Mouse (Mus musculus): ENCODE results near the gene Glp2r. TPM values are rescaled to one million over a fixed set of nuclear protein-coding genes. Genes with fewer than 3 reads are reported as not detected.

Glp2r gene
- polyA plus RNA-seq, 1 experiment = not detected

GRCm38 (mm10) chr11:67712976-67713375 lies 58.0 kb downstream of the Glp2r start:
- H3K4me3 ChIP-seq (ENCODE audit: insufficient read depth, poor library complexity, severe bottlenecking) = no peak overlapping the region
- no peaks in the 10 kb centered on the region for H3K27me3 ChIP-seq (ENCODE audit: control insufficient read depth, insufficient read depth, insufficient read length)
- H3K36me3 ChIP-seq (ENCODE audit: control insufficient read depth, insufficient read depth) = no peaks in the 10 kb centered on the region
- TF ChIP-seq CTCF (IDR thresholded peaks at IDR 0.05; ENCODE audit: control insufficient read depth, insufficient read depth, insufficient read length) (no peak), USF1 (IDR thresholded peaks at IDR 0.05; ENCODE audit: low read depth) (no peak), MAX (IDR thresholded peaks at IDR 0.05) (no peak), CEBPB (IDR thresholded peaks at IDR 0.05; ENCODE audit: low read depth) (no peak), MYOG (IDR thresholded peaks at IDR 0.05; ENCODE audit: control insufficient read depth, extremely low read depth, insufficient read length) (no peak), MYOD1 (IDR thresholded peaks at IDR 0.05; ENCODE audit: control insufficient read depth, insufficient read length, low read depth) (no peak), FOSL1 (IDR thresholded peaks at IDR 0.05; ENCODE audit: insufficient read depth, low read length, poor library complexity, severe bottlenecking) (no peak)
- no peaks in the 10 kb centered on the region for H3K79me2 ChIP-seq (ENCODE audit: control insufficient read depth, insufficient read depth)
- H3K79me3 ChIP-seq (ENCODE audit: low read depth) = no peaks in the 10 kb centered on the region
- no peak overlapping the region for H3ac ChIP-seq (ENCODE audit: control insufficient read depth, insufficient read length, low read depth)

GRCm38 (mm10) chr11:67694703-67695376 lies 76.1 kb downstream of the Glp2r start, which contains the start of gene Rcvrn:
Gene Rcvrn, plus strand, starts transcription at chr11:67695326.
- H3K79me2 ChIP-seq (ENCODE audit: control insufficient read depth, insufficient read depth) = no peaks in the 10 kb centered on the region
- peaks cover 6% of the 10 kb centered on the region for H3K27me3 ChIP-seq (ENCODE audit: control insufficient read depth, insufficient read depth, insufficient read length)
- no peak within 1 kb of the TSS for H3K4me3 ChIP-seq (ENCODE audit: insufficient read depth, poor library complexity, severe bottlenecking)
- TF ChIP-seq CEBPB (IDR thresholded peaks at IDR 0.05; ENCODE audit: low read depth) (no peak), CTCF (IDR thresholded peaks at IDR 0.05; ENCODE audit: control insufficient read depth, insufficient read depth, insufficient read length) (no peak), MYOD1 (IDR thresholded peaks at IDR 0.05; ENCODE audit: control insufficient read depth, insufficient read length, low read depth) (no peak), MYOG (IDR thresholded peaks at IDR 0.05; ENCODE audit: control insufficient read depth, extremely low read depth, insufficient read length) (no peak), FOSL1 (IDR thresholded peaks at IDR 0.05; ENCODE audit: insufficient read depth, low read length, poor library complexity, severe bottlenecking) (no peak), USF1 (IDR thresholded peaks at IDR 0.05; ENCODE audit: low read depth) (no peak), MAX (IDR thresholded peaks at IDR 0.05) (no peak)
- no peaks in the 10 kb centered on the region for H3K36me3 ChIP-seq (ENCODE audit: control insufficient read depth, insufficient read depth)
- H3ac ChIP-seq (ENCODE audit: control insufficient read depth, insufficient read length, low read depth) = no peak within 1 kb of the TSS
- H3K79me3 ChIP-seq (ENCODE audit: low read depth) = no peaks in the 10 kb centered on the region

- Histone ChIP-seq H3K79me2 (ENCODE audit: control insufficient read depth, insufficient read depth) (no peaks in the 10 kb centered on the region), H3K4me3 (ENCODE audit: insufficient read depth, poor library complexity, severe bottlenecking) (no peak overlapping the region), H3ac (ENCODE audit: control insufficient read depth, insufficient read length, low read depth) (no peak overlapping the region), H3K79me3 (ENCODE audit: low read depth) (no peaks in the 10 kb centered on the region), H3K36me3 (ENCODE audit: control insufficient read depth, insufficient read depth) (no peaks in the 10 kb centered on the region), H3K27me3 (ENCODE audit: control insufficient read depth, insufficient read depth, insufficient read length) (no peaks in the 10 kb centered on the region)
- TF ChIP-seq FOSL1 (IDR thresholded peaks at IDR 0.05; ENCODE audit: insufficient read depth, low read length, poor library complexity, severe bottlenecking) (no peak), CTCF (IDR thresholded peaks at IDR 0.05; ENCODE audit: control insufficient read depth, insufficient read depth, insufficient read length) (no peak), MYOG (IDR thresholded peaks at IDR 0.05; ENCODE audit: control insufficient read depth, extremely low read depth, insufficient read length) (no peak), USF1 (IDR thresholded peaks at IDR 0.05; ENCODE audit: low read depth) (no peak), MYOD1 (IDR thresholded peaks at IDR 0.05; ENCODE audit: control insufficient read depth, insufficient read length, low read depth) (no peak), CEBPB (IDR thresholded peaks at IDR 0.05; ENCODE audit: low read depth) (no peak), MAX (IDR thresholded peaks at IDR 0.05) (no peak)
Observed at GRCm38 (mm10) chr11:67686109-67686508, 84.8 kb downstream of the Glp2r start.

- no peaks in the 10 kb centered on the region for H3K36me3 ChIP-seq (ENCODE audit: control insufficient read depth, insufficient read depth)
- no peaks in the 10 kb centered on the region for H3K79me2 ChIP-seq (ENCODE audit: control insufficient read depth, insufficient read depth)
- TF ChIP-seq USF1 (IDR thresholded peaks at IDR 0.05; ENCODE audit: low read depth) = no peak
- no peak for TF ChIP-seq MAX (IDR thresholded peaks at IDR 0.05)
- no peak for TF ChIP-seq MYOG (IDR thresholded peaks at IDR 0.05; ENCODE audit: control insufficient read depth, extremely low read depth, insufficient read length)
- TF ChIP-seq CTCF (IDR thresholded peaks at IDR 0.05; ENCODE audit: control insufficient read depth, insufficient read depth, insufficient read length) = no peak
- TF ChIP-seq MYOD1 (IDR thresholded peaks at IDR 0.05; ENCODE audit: control insufficient read depth, insufficient read length, low read depth) = no peak
- TF ChIP-seq FOSL1 (IDR thresholded peaks at IDR 0.05; ENCODE audit: insufficient read depth, low read length, poor library complexity, severe bottlenecking) = no peak
- TF ChIP-seq CEBPB (IDR thresholded peaks at IDR 0.05; ENCODE audit: low read depth) = no peak
- H3K4me3 ChIP-seq (ENCODE audit: insufficient read depth, poor library complexity, severe bottlenecking) = no peak overlapping the region
- H3K79me3 ChIP-seq (ENCODE audit: low read depth) = no peaks in the 10 kb centered on the region
- no peak overlapping the region for H3ac ChIP-seq (ENCODE audit: control insufficient read depth, insufficient read length, low read depth)
- no peaks in the 10 kb centered on the region for H3K27me3 ChIP-seq (ENCODE audit: control insufficient read depth, insufficient read depth, insufficient read length)
Observed at GRCm38 (mm10) chr11:67681871-67682270, 89.1 kb downstream of the Glp2r start.

GRCm38 (mm10) chr11:67679930-67680329 lies 91.0 kb downstream of the Glp2r start:
- H3ac ChIP-seq (ENCODE audit: control insufficient read depth, insufficient read length, low read depth) = no peak overlapping the region
- H3K27me3 ChIP-seq (ENCODE audit: control insufficient read depth, insufficient read depth, insufficient read length) = peaks cover 8% of the 10 kb centered on the region
- TF ChIP-seq MYOG (IDR thresholded peaks at IDR 0.05; ENCODE audit: control insufficient read depth, extremely low read depth, insufficient read length) (no peak), USF1 (IDR thresholded peaks at IDR 0.05; ENCODE audit: low read depth) (no peak), MYOD1 (IDR thresholded peaks at IDR 0.05; ENCODE audit: control insufficient read depth, insufficient read length, low read depth) (no peak), CEBPB (IDR thresholded peaks at IDR 0.05; ENCODE audit: low read depth) (no peak), MAX (IDR thresholded peaks at IDR 0.05) (no peak), CTCF (IDR thresholded peaks at IDR 0.05; ENCODE audit: control insufficient read depth, insufficient read depth, insufficient read length) (no peak), FOSL1 (IDR thresholded peaks at IDR 0.05; ENCODE audit: insufficient read depth, low read length, poor library complexity, severe bottlenecking) (no peak)
- no peak overlapping the region for H3K4me3 ChIP-seq (ENCODE audit: insufficient read depth, poor library complexity, severe bottlenecking)
- H3K36me3 ChIP-seq (ENCODE audit: control insufficient read depth, insufficient read depth) = no peaks in the 10 kb centered on the region
- H3K79me3 ChIP-seq (ENCODE audit: low read depth) = no peaks in the 10 kb centered on the region
- H3K79me2 ChIP-seq (ENCODE audit: control insufficient read depth, insufficient read depth) = no peaks in the 10 kb centered on the region

Measured in C2C12 (cell line).